Mouse (Mus musculus) mature B cell (primary cell): Measurements from ENCODE around the gene Tcp1.

Source experiments
- in situ Hi-C: fragments of 300-500 bp; cut with MboI; formaldehyde crosslinking; loops from 2 replicates; pipeline ENCODE4 v1.14.3; 2019

Gene Tcp1

DNA sequence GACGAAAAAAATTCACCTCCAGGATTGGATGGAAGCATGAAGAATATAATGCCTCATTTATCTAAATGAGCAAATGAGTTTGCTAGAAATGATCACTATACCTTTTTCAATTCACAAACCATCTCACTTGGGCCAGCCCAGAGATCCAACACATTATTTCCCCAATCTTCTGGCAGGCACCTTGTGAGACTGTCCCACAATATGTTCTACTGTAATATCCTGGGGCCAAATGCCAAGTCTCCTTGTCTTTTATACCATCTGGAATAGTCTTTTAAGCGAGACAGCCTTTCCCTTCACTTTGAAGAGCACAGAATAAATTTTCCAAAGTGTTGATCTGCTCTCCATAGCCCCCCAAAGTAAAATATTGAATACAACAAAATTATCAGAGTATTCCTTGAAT lies 58.4 kb downstream of the Tcp1 start:
- in situ Hi-C loops = no loop called here
